Mouse (Mus musculus) right cerebral cortex, postnatal 10 days (tissue): ENCODE measurements around the gene Baz2b.
"Not testable (repeated sequence)": the region's sequence is repeated elsewhere in the genome, so short reads cannot be mapped to it uniquely, and the experiment has no call there.

ENCODE experiments used
- DNase-seq, 2 experiments: peaks; one replicate each; pipeline ENCODE4 v3.0.0; 2021; ENCODE audit warnings: low spot score in 2 of 2

Gene Baz2b

DNA sequence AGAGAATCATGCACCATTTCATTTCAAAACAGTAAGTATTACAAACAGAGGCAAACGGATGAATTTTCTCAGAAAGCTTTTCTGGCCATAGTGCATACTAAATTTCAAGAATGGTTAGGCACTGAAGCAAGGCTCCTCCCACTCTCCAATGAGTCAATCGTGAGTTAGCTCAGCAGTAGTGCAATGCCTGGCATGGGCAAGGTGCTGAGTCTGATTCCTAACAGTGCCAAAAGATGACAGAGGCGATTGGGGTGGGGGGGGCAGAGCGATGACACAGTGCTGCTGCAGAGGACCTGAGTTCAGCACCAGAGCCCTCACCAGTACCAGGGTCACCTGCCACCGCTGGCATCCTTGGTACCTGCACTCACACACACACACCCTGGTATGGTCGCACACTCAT lies 339.1 kb downstream of the Baz2b start:
- no peak for DNase-seq

DNA sequence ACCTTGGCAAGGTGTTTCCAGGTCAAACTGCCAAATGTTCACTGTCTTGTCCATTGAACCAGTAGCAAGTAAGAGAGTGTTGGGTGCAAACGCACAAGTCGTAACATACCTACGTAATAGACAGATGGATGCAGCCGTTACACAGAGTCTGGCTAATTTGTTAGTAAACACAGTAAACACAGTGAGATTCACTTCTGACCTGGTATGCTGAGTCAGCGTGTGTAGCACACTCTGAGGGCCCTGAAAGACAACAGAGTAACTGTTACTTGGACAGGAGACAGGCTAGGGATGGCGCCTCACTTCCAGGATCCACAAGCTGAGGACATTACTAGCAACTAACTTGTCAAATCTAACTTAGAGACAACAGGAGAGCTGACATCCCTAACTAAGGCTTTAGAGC lies 347.0 kb downstream of the Baz2b start:
- no peak for DNase-seq

DNA sequence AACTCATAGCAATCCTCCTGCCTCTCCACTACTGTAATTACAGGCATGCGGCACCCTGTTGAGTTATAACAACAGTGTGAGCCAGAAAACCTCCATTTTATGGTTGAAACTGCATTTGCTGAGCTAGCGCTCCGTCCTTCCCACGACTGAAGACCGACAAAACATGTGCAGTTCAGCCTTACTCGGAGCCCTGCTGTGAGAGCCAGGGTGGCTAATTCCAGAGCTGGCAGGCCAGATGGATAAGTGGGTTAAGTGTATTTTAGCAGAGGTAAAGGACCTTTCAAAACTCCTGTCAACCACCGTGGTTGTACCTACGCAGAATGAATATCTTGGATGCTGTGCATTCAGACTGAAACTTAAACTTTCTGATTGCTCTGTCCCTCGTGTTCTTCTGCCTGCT lies 355.3 kb downstream of the Baz2b start:
- no peak for DNase-seq

DNA sequence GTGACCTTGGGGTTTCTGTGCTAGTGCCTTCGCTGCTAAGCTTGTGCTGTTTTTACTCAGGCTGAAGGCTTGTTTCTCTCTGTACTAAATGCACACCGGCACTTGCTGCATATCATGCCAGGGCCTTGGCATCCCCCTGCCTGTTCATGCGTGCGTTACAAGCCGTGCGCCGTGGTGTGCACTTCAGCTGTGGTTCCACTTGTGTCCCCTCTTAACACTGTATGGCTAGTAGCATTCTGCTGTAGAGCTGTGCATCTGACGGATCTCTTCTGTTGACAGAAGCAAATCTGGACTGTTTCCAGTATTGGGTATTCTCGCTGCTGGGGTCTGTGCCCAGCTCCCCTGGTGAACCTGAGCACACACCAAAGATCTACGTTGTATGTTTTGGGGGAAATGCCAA lies 356.1 kb downstream of the Baz2b start:
- DNase-seq = no peak

DNA sequence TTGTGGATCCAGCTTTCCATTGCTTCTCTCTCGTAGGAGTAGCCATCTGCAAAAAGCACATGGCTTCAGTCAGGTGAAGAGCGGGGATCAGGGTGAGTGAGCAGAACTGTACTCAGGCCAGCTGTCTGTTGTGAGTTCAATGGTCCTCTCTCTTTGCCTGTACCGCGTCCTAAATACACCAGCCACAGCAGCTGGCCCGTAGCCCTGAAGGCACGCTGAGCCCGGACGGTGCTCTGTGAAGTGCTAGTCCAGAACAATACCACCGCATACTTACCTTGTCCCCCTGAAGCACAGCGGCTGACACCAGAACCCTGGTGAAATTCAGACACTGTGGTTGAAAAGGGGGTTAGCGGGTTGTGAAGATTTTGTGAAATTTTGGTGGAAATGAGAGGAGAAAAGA lies 356.7 kb downstream of the Baz2b start:
- DNase-seq = no peak

DNA sequence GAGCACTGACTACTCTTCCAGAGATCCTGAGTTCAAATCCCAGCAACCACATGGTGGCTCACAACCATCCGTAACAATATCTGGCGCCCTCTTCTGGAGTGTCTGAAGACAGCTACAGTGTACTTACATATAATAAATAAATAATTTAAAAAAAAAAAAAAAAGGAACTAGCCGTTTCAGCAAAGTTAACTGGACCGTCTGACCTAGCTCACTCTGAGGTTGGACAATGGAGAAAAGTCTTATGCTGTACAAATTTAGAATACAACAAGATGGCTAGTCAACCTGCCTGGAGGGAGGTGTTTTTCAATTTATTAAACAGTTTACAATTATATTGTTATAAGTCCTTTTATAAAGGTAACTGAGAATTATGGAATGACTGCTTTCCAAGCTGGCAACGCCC lies 357.8 kb downstream of the Baz2b start:
- DNase-seq = not testable (repeated sequence)
